Mouse (Mus musculus): ENCODE measurements around the gene Mrgprx2.
"Not testable (repeated sequence)": the region's sequence is repeated elsewhere in the genome, so short reads cannot be mapped to it uniquely, and the experiment has no call there.

Mrgprx2 gene

GRCm38 (mm10) chr7:48499221-48499620 lies at the start of gene Mrgprx2:
TSS of gene Mrgprx2 (minus strand) at chr7:48499321.
- DNase-seq (ENCODE audit: low spot score in 2 of 2): no peak

- DNase-seq (ENCODE audit: low spot score in 2 of 2): no peak
These were observed 42.9 kb downstream of the Mrgprx2 start, which contains the start of gene Mrgprb1 for GRCm38 (mm10) chr7:48456242-48456641. TSS of gene Mrgprb1 (minus strand) at chr7:48456342.

GRCm38 (mm10) chr7:48436581-48436980 lies 62.5 kb downstream of the Mrgprx2 start:
- no peak for DNase-seq (ENCODE audit: low spot score in 2 of 2)

- DNase-seq (ENCODE audit: low spot score in 2 of 2): not testable (repeated sequence)
These were observed 63.2 kb downstream of the Mrgprx2 start for GRCm38 (mm10) chr7:48435936-48436335.
